ENCODE assay signal across 8 mouse cellular contexts in the genomic region with DNA sequence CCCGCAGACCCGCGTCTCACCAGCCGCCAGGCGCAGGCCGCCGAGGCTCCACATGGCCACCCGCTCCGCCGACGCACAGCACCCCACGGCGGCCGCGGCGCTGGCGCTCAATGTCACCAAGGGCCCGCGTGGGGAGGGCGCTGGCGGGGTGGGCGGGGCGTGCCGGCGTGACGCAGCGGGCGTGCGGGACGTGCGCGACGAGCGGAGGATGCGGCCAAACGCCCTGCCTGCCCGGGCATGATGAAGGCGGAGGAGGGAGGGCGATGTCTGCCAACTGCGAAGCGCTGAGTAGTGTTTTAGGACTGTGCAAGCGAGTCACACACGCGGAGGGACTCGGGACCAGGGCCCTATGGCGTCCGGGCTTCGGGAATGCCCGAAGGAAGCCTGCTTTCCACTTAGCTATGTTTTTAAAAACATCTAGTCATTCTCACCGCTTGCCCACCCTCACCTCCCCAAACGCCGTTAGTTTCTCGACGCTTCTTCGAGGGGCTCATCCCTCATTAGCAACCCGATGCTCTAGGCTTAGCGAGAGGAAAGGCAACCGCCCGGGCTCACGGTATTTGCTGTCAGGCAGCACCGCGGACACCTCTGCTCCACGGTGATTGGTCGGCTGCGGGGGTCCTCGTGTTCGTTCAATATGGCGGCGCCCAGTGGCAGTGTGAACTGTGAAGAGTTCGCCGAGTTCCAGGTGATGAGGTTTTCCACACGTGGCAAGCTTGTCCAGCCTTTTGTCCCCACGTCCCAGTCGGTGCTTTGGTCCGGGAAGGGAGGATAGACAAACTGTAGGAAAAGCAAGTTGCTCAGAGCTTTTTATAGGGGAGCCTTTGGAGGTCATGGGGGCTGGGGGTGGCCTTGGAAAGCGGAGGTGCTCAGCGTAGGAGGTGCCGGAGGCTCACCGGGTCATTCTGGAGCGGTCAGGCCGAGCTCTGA. TPM values are rescaled to one million over a fixed set of nuclear protein-coding genes. Genes with fewer than 3 reads are reported as not detected.
A peak's percentile ranks its signal among the peaks of the same experiment; 100 is the strongest.
DNase-seq lines count a peak whose midpoint lies in the region; ATAC-seq and TF ChIP-seq lines count a peak whose summit lies in the region.

A gene (minus strand): TSS at position 145 of the 930 bp plus-strand sequence.
A gene (plus strand): TSS at position 236 of the 930 bp plus-strand sequence.

- under 1% methylated on average over 50 of the region's 81 CpGs for WGBS in embryonic facial prominence, embryonic 14.5 days
- WGBS in limb, embryonic 14.5 days = 1% methylated on average over 62 of the region's 81 CpGs
- WGBS in midbrain, postnatal 0 days = 0% methylated on average over 71 of the region's 81 CpGs

- H3K36me3 ChIP-seq in embryonic facial prominence, embryonic 14.5 days (ENCODE audit: control insufficient read depth, insufficient read depth, low read length) = peaks cover 17% of the 10 kb centered on the region; the same call in 1 of the 2 replicates
- H3K36me3 ChIP-seq in limb, embryonic 14.5 days (ENCODE audit: control insufficient read depth, insufficient read depth, low read length) = 0 out of 2 replicates have a peak, but pooled peaks cover 5% of the 10 kb centered on the region
- H3K36me3 ChIP-seq in midbrain, postnatal 0 days (ENCODE audit: insufficient read depth, low read length) = no peaks in the 10 kb centered on the region

- H3K27ac ChIP-seq in embryonic facial prominence, embryonic 14.5 days (replicated peaks; ENCODE audit: low read depth, low read length) = peak within 1 kb of the TSS; percentile 100
- H3K27ac ChIP-seq in limb, embryonic 14.5 days (replicated peaks; ENCODE audit: low read depth, low read length) = peak within 1 kb of the TSS; percentile 90
- peak within 1 kb of the TSS; percentile 98 for H3K27ac ChIP-seq in midbrain, postnatal 0 days (ENCODE audit: low read depth, low read length)

- DNase-seq in 3T3-L1 (ENCODE audit: low read depth, low spot score) = peak; percentile 93
- peak; percentile 82 to 85 for DNase-seq in adrenal gland, postnatal 4 days (ENCODE audit: low spot score in 2 of 2)
- peak; percentile 94 for DNase-seq in embryonic facial prominence, embryonic 14.5 days (ENCODE audit: low spot score)
- DNase-seq in heart, adult 8-10 months (ENCODE audit: low spot score) = peak; percentile 91
- DNase-seq in kidney, adult 9 months = peak; percentile 94
- DNase-seq in limb, embryonic 14.5 days (ENCODE audit: low spot score) = peak; percentile 91
- DNase-seq in midbrain, postnatal 0 days (ENCODE audit: low spot score) = peak; percentile 92
- DNase-seq in spleen, postnatal 14 days (ENCODE audit: low spot score in 2 of 2) = peak; percentile 84 to 88

- TF ChIP-seq POLR2A in limb, embryonic 14.5 days (IDR thresholded peaks at IDR 0.05; ENCODE audit: borderline replicate concordance, extremely low read depth, insufficient read depth, insufficient read length) = peak; percentile 81

- peak; percentile 97 for ATAC-seq in embryonic facial prominence, embryonic 14.5 days (ENCODE audit: low read depth)
- peak; percentile 95 for ATAC-seq in limb, embryonic 14.5 days (ENCODE audit: low FRiP score, low read depth)
- ATAC-seq in midbrain, postnatal 0 days (ENCODE audit: low FRiP score) = peak; percentile 98

- TF ChIP-seq CTCF in midbrain, postnatal 0 days (IDR thresholded peaks at IDR 0.05) = peak; percentile 32

- H3K4me3 ChIP-seq in embryonic facial prominence, embryonic 14.5 days (ENCODE audit: low read depth, low read length) = peak within 1 kb of the TSS; percentile 85
- peak within 1 kb of the TSS; percentile 81 for H3K4me3 ChIP-seq in limb, embryonic 14.5 days (replicated peaks; ENCODE audit: low read length)
- peak within 1 kb of the TSS; percentile 65 for H3K4me3 ChIP-seq in midbrain, postnatal 0 days (ENCODE audit: low read depth, low read length)

- no peaks in the 10 kb centered on the region for H3K9me3 ChIP-seq in embryonic facial prominence, embryonic 14.5 days (ENCODE audit: control insufficient read depth, low read length)
- H3K9me3 ChIP-seq in limb, embryonic 14.5 days (ENCODE audit: control insufficient read depth, low read length) = no peaks in the 10 kb centered on the region
- no peaks in the 10 kb centered on the region for H3K9me3 ChIP-seq in midbrain, postnatal 0 days (ENCODE audit: low read length)

- peak within 1 kb of the TSS; percentile 92 for H3K9ac ChIP-seq in embryonic facial prominence, embryonic 14.5 days (ENCODE audit: low read depth, low read length)
- peak within 1 kb of the TSS; percentile 59 for H3K9ac ChIP-seq in limb, embryonic 14.5 days (ENCODE audit: low read depth, low read length, severe bottlenecking)
- peak within 1 kb of the TSS; percentile 94 for H3K9ac ChIP-seq in midbrain, postnatal 0 days (replicated peaks; ENCODE audit: low read length, poor library complexity, severe bottlenecking)

- no peaks in the 10 kb centered on the region for H3K27me3 ChIP-seq in embryonic facial prominence, embryonic 14.5 days (replicated peaks; ENCODE audit: control insufficient read depth, insufficient read depth, low read length)
- no peaks in the 10 kb centered on the region for H3K27me3 ChIP-seq in limb, embryonic 14.5 days (ENCODE audit: control insufficient read depth, insufficient read depth, low read length)
- H3K27me3 ChIP-seq in midbrain, postnatal 0 days (ENCODE audit: insufficient read depth, low read length) = no peaks in the 10 kb centered on the region

- peak within 1 kb of the TSS; percentile 82 for H3K4me2 ChIP-seq in embryonic facial prominence, embryonic 14.5 days (ENCODE audit: low read depth, low read length)
- H3K4me2 ChIP-seq in limb, embryonic 14.5 days (replicated peaks; ENCODE audit: low read depth, low read length, severe bottlenecking) = peak within 1 kb of the TSS; percentile 69
- H3K4me2 ChIP-seq in midbrain, postnatal 0 days (ENCODE audit: low read depth, low read length, poor library complexity, severe bottlenecking) = peak within 1 kb of the TSS; percentile 78

- peaks cover 11% of the 10 kb centered on the region for H3K4me1 ChIP-seq in embryonic facial prominence, embryonic 14.5 days (ENCODE audit: control insufficient read depth, insufficient read depth, low read length)
- H3K4me1 ChIP-seq in limb, embryonic 14.5 days (ENCODE audit: control insufficient read depth, insufficient read depth, low read length) = peaks cover 30% of the 10 kb centered on the region
- 0 out of 2 replicates have a peak, but pooled peaks cover 2% of the 10 kb centered on the region for H3K4me1 ChIP-seq in midbrain, postnatal 0 days (ENCODE audit: insufficient read depth, low read length)

RNA-seq across cellular contexts. Expression of the first gene that starts in this region (rescaled TPM):
- total RNA-seq in adrenal gland, postnatal 4 days (2021) = 100 to 1,000 TPM; 142 to 143 TPM
- 378 and 432 TPM in 2 replicates for polyA plus RNA-seq in embryonic facial prominence, embryonic 14.5 days (2014; fragmentation: Nextera tagmentation; extraction: Ambion mirVana)
- 100 to 1,000 TPM; 233 to 250 (median 245) TPM for total RNA-seq in heart, adult 8-10 months (2022)
- polyA plus RNA-seq in limb, embryonic 14.5 days (2012; rRNA removed) = 128 and 270 TPM in 2 replicates
- 474 and 497 TPM in 2 replicates for polyA plus RNA-seq in limb, embryonic 14.5 days (2014; fragmentation: Nextera tagmentation; extraction: Ambion mirVana)
- 9.2 and 25.0 TPM in 2 replicates for total RNA-seq in midbrain, postnatal 0 days (2014; rRNA removed)
- 117 and 123 TPM in 2 replicates for polyA plus RNA-seq in midbrain, postnatal 0 days (2015; fragmentation: Nextera tagmentation; extraction: Ambion mirVana)

RNA-seq across cellular contexts. Expression of the second gene that starts in this region (rescaled TPM):
- 10 to 100 TPM; 67.8 to 69.9 TPM for total RNA-seq in adrenal gland, postnatal 4 days (2021)
- polyA plus RNA-seq in embryonic facial prominence, embryonic 14.5 days (2014; fragmentation: Nextera tagmentation; extraction: Ambion mirVana) = 68.9 and 69.6 TPM in 2 replicates
- total RNA-seq in heart, adult 8-10 months (2022) = 10 to 100 TPM; 28.4 to 36.5 (median 31.4) TPM
- polyA plus RNA-seq in limb, embryonic 14.5 days (2012; rRNA removed) = 47.3 and 56.2 TPM in 2 replicates
- polyA plus RNA-seq in limb, embryonic 14.5 days (2014; fragmentation: Nextera tagmentation; extraction: Ambion mirVana) = 70.1 and 70.2 TPM in 2 replicates
- total RNA-seq in midbrain, postnatal 0 days (2014; rRNA removed) = 8.2 and 14.3 TPM in 2 replicates
- polyA plus RNA-seq in midbrain, postnatal 0 days (2015; fragmentation: Nextera tagmentation; extraction: Ambion mirVana) = 22.9 and 26.6 TPM in 2 replicates

Comparison
In these comparisons a context has a peak if more than half of its experiments do, and no peak if none do; other contexts are left out.
1. Peak in every context shown above with its lines: DNase-seq, ATAC-seq, H3K4me3 ChIP-seq and H3K27ac ChIP-seq.